Mouse (Mus musculus): ENCODE results near the gene Slc50a1.

The Slc50a1 gene

GRCm38 (mm10) chr3:89294195-89294594 lies 23.8 kb upstream of the Slc50a1 start:
- DNase-seq (ENCODE audit: low spot score): no peak

- no peak for DNase-seq (ENCODE audit: low spot score)
Observed at GRCm38 (mm10) chr3:89293247-89293918, 23.0 kb upstream of the Slc50a1 start.

GRCm38 (mm10) chr3:89292303-89292702 lies 21.9 kb upstream of the Slc50a1 start:
- DNase-seq (ENCODE audit: low spot score): no peak

GRCm38 (mm10) chr3:89291874-89292273 lies 21.5 kb upstream of the Slc50a1 start:
- DNase-seq (ENCODE audit: low spot score): no peak

GRCm38 (mm10) chr3:89288503-89288928 lies 18.1 kb upstream of the Slc50a1 start:
- no peak for DNase-seq (ENCODE audit: low spot score)

- no peak for DNase-seq (ENCODE audit: low spot score)
Observed at GRCm38 (mm10) chr3:89287286-89287685, 16.9 kb upstream of the Slc50a1 start.

- DNase-seq (ENCODE audit: low spot score): no peak
Observed at GRCm38 (mm10) chr3:89285526-89285925, 15.2 kb upstream of the Slc50a1 start.

- no peak for DNase-seq (ENCODE audit: low spot score)
Observed at GRCm38 (mm10) chr3:89284261-89284660, 13.9 kb upstream of the Slc50a1 start.

- no peak for DNase-seq (ENCODE audit: low spot score)
Observed at GRCm38 (mm10) chr3:89282291-89282643, 11.9 kb upstream of the Slc50a1 start.

- peak; percentile 56 for DNase-seq (ENCODE audit: low spot score)
Observed at GRCm38 (mm10) chr3:89281579-89282290, 11.4 kb upstream of the Slc50a1 start.

GRCm38 (mm10) chr3:89280606-89281511 lies 10.5 kb upstream of the Slc50a1 start, which contains the start of gene Efna1:
TSS of gene Efna1 (minus strand) at chr3:89281142.
- DNase-seq (ENCODE audit: low spot score): no peak

GRCm38 (mm10) chr3:89280050-89280605 lies 9.8 kb upstream of the Slc50a1 start:
- DNase-seq (ENCODE audit: low spot score): no peak

GRCm38 (mm10) chr3:89279153-89279890 lies 9.0 kb upstream of the Slc50a1 start:
- DNase-seq (ENCODE audit: low spot score): no peak

- DNase-seq (ENCODE audit: low spot score): no peak
Observed at GRCm38 (mm10) chr3:89278643-89279042, 8.3 kb upstream of the Slc50a1 start.

GRCm38 (mm10) chr3:89278107-89278506 lies 7.7 kb upstream of the Slc50a1 start:
- DNase-seq (ENCODE audit: low spot score): no peak

GRCm38 (mm10) chr3:89277281-89278021 lies 7.1 kb upstream of the Slc50a1 start:
- no peak for DNase-seq (ENCODE audit: low spot score)

- no peak for DNase-seq (ENCODE audit: low spot score)
Observed at GRCm38 (mm10) chr3:89276061-89276460, 5.7 kb upstream of the Slc50a1 start.

- no peak for DNase-seq (ENCODE audit: low spot score)
Observed at GRCm38 (mm10) chr3:89271760-89272159, 1.4 kb upstream of the Slc50a1 start.

- DNase-seq (ENCODE audit: low spot score): no peak
Observed at GRCm38 (mm10) chr3:89270891-89271290, 521 bp upstream of the Slc50a1 start.

GRCm38 (mm10) chr3:89268916-89269315 lies 1.5 kb downstream of the Slc50a1 start:
- no peak for DNase-seq (ENCODE audit: low spot score)

GRCm38 (mm10) chr3:89266439-89266893 lies 3.9 kb downstream of the Slc50a1 start:
- peak; percentile 46 for DNase-seq (ENCODE audit: low spot score)

All from spleen, adult 12 weeks (tissue).